Mouse (Mus musculus) yolk sac, embryonic 10.5 days (tissue): ENCODE results near the gene Snrpb.

Source experiments
- DNase-seq: peaks from one replicate; pipeline ENCODE4 v3.0.0-alpha.2; 2017; ENCODE audit warnings: low spot score

The Snrpb gene

GRCm38 (mm10) chr2:130178706-130179506, at the start of gene Snrpb:
TSS of gene Snrpb (minus strand) at chr2:130179403.
- DNase-seq = peak; percentile 86

- DNase-seq = no peak
Observed at GRCm38 (mm10) chr2:130211581-130211980, 32.4 kb upstream of the Snrpb start.

GRCm38 (mm10) chr2:130209636-130210035, 30.4 kb upstream of the Snrpb start:
- no peak for DNase-seq

- no peak for DNase-seq
Observed at GRCm38 (mm10) chr2:130207996-130208395, 28.8 kb upstream of the Snrpb start.

- DNase-seq = no peak
Observed at GRCm38 (mm10) chr2:130207376-130207775, 28.2 kb upstream of the Snrpb start.

GRCm38 (mm10) chr2:130200961-130201360, 21.8 kb upstream of the Snrpb start:
- DNase-seq = no peak

GRCm38 (mm10) chr2:130194894-130195293, 15.7 kb upstream of the Snrpb start, which contains the start of gene Tmc2:
TSS of gene Tmc2 (plus strand) at chr2:130195194.
- DNase-seq = no peak

- DNase-seq = no peak
Observed at GRCm38 (mm10) chr2:130188391-130188790, 9.2 kb upstream of the Snrpb start.

- no peak for DNase-seq
Observed at GRCm38 (mm10) chr2:130179507-130180019, 360 bp upstream of the Snrpb start.

- DNase-seq = peak; percentile 9
Observed at GRCm38 (mm10) chr2:130178381-130178705, 860 bp downstream of the Snrpb start.

GRCm38 (mm10) chr2:130176820-130177219, 2.4 kb downstream of the Snrpb start:
- no peak for DNase-seq

GRCm38 (mm10) chr2:130171674-130172073, 7.5 kb downstream of the Snrpb start:
- DNase-seq = no peak

- DNase-seq = no peak
Observed at GRCm38 (mm10) chr2:130167861-130168260, 11.3 kb downstream of the Snrpb start.

GRCm38 (mm10) chr2:130166311-130167214, 12.6 kb downstream of the Snrpb start:
- no peak for DNase-seq

GRCm38 (mm10) chr2:130162701-130163100, 16.5 kb downstream of the Snrpb start:
- no peak for DNase-seq

- no peak for DNase-seq
Observed at GRCm38 (mm10) chr2:130158088-130158437, 21.1 kb downstream of the Snrpb start.

GRCm38 (mm10) chr2:130157231-130158087, 21.7 kb downstream of the Snrpb start:
- DNase-seq = no peak

- DNase-seq = no peak
Observed at GRCm38 (mm10) chr2:130155851-130156250, 23.4 kb downstream of the Snrpb start.

- DNase-seq = no peak
Observed at GRCm38 (mm10) chr2:130155171-130155570, 24.0 kb downstream of the Snrpb start.

GRCm38 (mm10) chr2:130146089-130146668, 33.0 kb downstream of the Snrpb start:
- no peak for DNase-seq

GRCm38 (mm10) chr2:130144703-130145324, 34.4 kb downstream of the Snrpb start:
- DNase-seq = no peak
